Mouse (Mus musculus): ENCODE measurements around the gene Dnajb2. TPM values are rescaled to one million over a fixed set of nuclear protein-coding genes. Genes with fewer than 3 reads are reported as not detected.

The Dnajb2 gene
- polyA plus RNA-seq, 1 experiment, result 23.8 TPM

DNA sequence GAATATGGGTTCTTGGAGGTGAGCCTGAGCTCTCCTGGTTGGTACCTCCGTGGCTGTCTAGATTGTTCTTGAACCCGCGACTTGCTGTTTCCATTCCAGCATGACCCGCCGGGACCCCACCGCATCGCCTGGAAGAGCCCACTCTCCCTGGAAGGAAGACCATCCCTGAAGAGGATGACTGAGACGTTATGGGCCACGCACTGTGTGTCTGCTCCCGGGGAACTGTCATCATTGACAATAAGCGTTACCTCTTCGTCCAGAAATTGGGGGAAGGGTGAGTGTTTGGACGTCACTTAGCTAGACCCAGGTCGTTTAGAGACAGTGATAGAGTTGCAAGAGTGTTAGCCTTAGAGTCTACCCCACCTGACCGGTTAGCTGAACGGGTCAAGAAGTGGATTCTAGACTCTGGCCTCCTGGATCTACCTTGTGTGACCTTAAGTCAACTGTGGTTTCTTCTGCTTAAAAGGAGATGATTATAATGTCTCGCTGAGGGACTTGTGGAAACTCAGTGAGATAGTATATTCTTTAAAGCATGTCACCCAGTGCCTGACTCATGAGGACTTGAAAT is 25.0 kb upstream of the Dnajb2 start:
- Histone ChIP-seq H3K36me3 (ENCODE audit: control insufficient read depth, insufficient read depth, low read length, poor library complexity, severe bottlenecking) (peaks cover 32% of the 10 kb centered on the region), H3K4me3 (ENCODE audit: low read depth, low read length) (peak overlapping the region; percentile 97), H3K9ac (ENCODE audit: low read depth, poor library complexity, severe bottlenecking) (peak overlapping the region; percentile 79), H3K27ac (ENCODE audit: insufficient read depth, low read length) (no peak overlapping the region), H3K27me3 (ENCODE audit: control insufficient read depth, insufficient read depth, low read length, poor library complexity, severe bottlenecking) (no peaks in the 10 kb centered on the region), H3K9me3 (replicated peaks; ENCODE audit: control insufficient read depth, insufficient read depth, low read length, poor library complexity, severe bottlenecking) (no peaks in the 10 kb centered on the region), H3K4me1 (ENCODE audit: control insufficient read depth, insufficient read depth, low read length) (peaks cover 2% of the 10 kb centered on the region)
- no peak for TF ChIP-seq EP300 (IDR thresholded peaks at IDR 0.05; ENCODE audit: insufficient read depth, low read depth, low read length)
- no peak for TF ChIP-seq CTCF (IDR thresholded peaks at IDR 0.05; ENCODE audit: low read depth, low read length)
- no peak for TF ChIP-seq POLR2A (IDR thresholded peaks at IDR 0.05; ENCODE audit: insufficient read depth, low read length)

DNA sequence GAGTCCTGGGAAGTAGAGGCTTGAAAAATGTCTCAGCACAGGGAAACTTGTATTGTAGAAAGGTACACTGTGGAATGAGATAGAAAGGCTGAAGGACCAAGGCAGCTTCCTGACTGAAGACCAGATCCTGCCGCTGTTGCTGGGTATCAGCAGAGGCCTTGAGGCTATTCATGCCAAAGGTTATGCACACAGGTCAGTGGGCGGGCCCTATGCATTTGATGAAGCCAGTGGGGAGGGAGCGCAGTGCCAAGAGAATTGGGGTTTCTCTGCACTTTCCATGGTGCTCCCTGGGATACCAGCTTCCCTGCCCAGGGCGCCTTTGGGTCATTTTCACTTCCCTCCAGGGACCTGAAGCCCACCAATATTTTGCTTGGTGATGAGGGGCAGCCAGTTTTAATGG is 23.7 kb upstream of the Dnajb2 start:
- Histone ChIP-seq H3K9me3 (replicated peaks; ENCODE audit: control insufficient read depth, insufficient read depth, low read length, poor library complexity, severe bottlenecking) (no peaks in the 10 kb centered on the region), H3K36me3 (ENCODE audit: control insufficient read depth, insufficient read depth, low read length, poor library complexity, severe bottlenecking) (peaks cover 42% of the 10 kb centered on the region), H3K4me1 (ENCODE audit: control insufficient read depth, insufficient read depth, low read length) (peaks cover 4% of the 10 kb centered on the region), H3K9ac (ENCODE audit: low read depth, poor library complexity, severe bottlenecking) (no peak overlapping the region), H3K4me3 (ENCODE audit: low read depth, low read length) (no peak overlapping the region), H3K27ac (ENCODE audit: insufficient read depth, low read length) (no peak overlapping the region), H3K27me3 (ENCODE audit: control insufficient read depth, insufficient read depth, low read length, poor library complexity, severe bottlenecking) (no peaks in the 10 kb centered on the region)
- no peak for TF ChIP-seq POLR2A (IDR thresholded peaks at IDR 0.05; ENCODE audit: insufficient read depth, low read length)
- TF ChIP-seq EP300 (IDR thresholded peaks at IDR 0.05; ENCODE audit: insufficient read depth, low read depth, low read length), result no peak
- no peak for TF ChIP-seq CTCF (IDR thresholded peaks at IDR 0.05; ENCODE audit: low read depth, low read length)

DNA sequence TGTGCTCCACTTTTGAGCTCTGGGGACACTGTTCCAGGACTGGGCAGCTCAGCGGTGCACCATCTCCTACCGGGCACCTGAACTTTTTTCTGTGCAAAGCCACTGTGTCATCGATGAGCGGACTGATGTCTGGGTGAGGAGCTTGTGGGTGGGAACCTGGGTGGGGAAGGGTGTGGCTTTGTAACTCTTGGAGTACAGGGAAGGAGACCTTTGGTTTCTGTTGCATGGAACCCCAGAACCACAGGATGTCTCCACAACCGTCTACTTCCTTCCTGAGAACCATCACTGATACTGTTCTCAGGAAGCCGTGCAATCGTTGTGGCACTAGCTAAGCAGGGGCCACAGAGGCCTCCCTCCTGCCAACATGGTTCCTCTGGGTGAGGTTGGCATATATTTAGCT is 23.1 kb upstream of the Dnajb2 start:
- Histone ChIP-seq H3K4me1 (ENCODE audit: control insufficient read depth, insufficient read depth, low read length) (peaks cover 4% of the 10 kb centered on the region), H3K36me3 (ENCODE audit: control insufficient read depth, insufficient read depth, low read length, poor library complexity, severe bottlenecking) (peaks cover 42% of the 10 kb centered on the region), H3K27me3 (ENCODE audit: control insufficient read depth, insufficient read depth, low read length, poor library complexity, severe bottlenecking) (no peaks in the 10 kb centered on the region), H3K4me3 (ENCODE audit: low read depth, low read length) (no peak overlapping the region), H3K9me3 (replicated peaks; ENCODE audit: control insufficient read depth, insufficient read depth, low read length, poor library complexity, severe bottlenecking) (no peaks in the 10 kb centered on the region), H3K9ac (ENCODE audit: low read depth, poor library complexity, severe bottlenecking) (no peak overlapping the region), H3K27ac (ENCODE audit: insufficient read depth, low read length) (no peak overlapping the region)
- no peak for TF ChIP-seq EP300 (IDR thresholded peaks at IDR 0.05; ENCODE audit: insufficient read depth, low read depth, low read length)
- TF ChIP-seq CTCF (IDR thresholded peaks at IDR 0.05; ENCODE audit: low read depth, low read length), result no peak
- TF ChIP-seq POLR2A (IDR thresholded peaks at IDR 0.05; ENCODE audit: insufficient read depth, low read length), result no peak

DNA sequence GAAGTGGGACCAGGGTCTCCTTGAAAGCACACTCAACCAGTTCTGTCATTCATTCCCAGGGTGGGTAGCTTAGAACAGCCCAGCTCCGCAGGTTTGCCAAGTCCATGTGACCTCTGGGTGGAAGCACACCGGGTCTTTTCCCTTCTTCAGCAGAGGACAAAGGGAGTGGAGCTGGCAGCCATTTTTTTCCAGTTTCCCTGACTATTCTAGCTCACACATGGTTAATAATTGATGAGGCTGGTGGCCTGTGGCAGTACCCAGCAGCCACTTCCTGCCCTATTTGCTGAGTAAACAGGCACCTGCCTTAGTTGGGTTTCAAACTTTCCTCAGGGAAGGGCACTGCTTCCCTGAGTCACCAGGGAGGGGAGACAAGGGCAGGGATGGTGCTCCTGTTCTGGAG is 21.8 kb upstream of the Dnajb2 start:
- Histone ChIP-seq H3K27ac (ENCODE audit: insufficient read depth, low read length) (no peak overlapping the region), H3K4me1 (ENCODE audit: control insufficient read depth, insufficient read depth, low read length) (peaks cover 4% of the 10 kb centered on the region), H3K9ac (ENCODE audit: low read depth, poor library complexity, severe bottlenecking) (no peak overlapping the region), H3K4me3 (ENCODE audit: low read depth, low read length) (no peak overlapping the region), H3K27me3 (ENCODE audit: control insufficient read depth, insufficient read depth, low read length, poor library complexity, severe bottlenecking) (no peaks in the 10 kb centered on the region), H3K36me3 (ENCODE audit: control insufficient read depth, insufficient read depth, low read length, poor library complexity, severe bottlenecking) (peaks cover 42% of the 10 kb centered on the region), H3K9me3 (replicated peaks; ENCODE audit: control insufficient read depth, insufficient read depth, low read length, poor library complexity, severe bottlenecking) (no peaks in the 10 kb centered on the region)
- TF ChIP-seq EP300 (IDR thresholded peaks at IDR 0.05; ENCODE audit: insufficient read depth, low read depth, low read length) (no peak), CTCF (IDR thresholded peaks at IDR 0.05; ENCODE audit: low read depth, low read length) (no peak), POLR2A (IDR thresholded peaks at IDR 0.05; ENCODE audit: insufficient read depth, low read length) (no peak)

DNA sequence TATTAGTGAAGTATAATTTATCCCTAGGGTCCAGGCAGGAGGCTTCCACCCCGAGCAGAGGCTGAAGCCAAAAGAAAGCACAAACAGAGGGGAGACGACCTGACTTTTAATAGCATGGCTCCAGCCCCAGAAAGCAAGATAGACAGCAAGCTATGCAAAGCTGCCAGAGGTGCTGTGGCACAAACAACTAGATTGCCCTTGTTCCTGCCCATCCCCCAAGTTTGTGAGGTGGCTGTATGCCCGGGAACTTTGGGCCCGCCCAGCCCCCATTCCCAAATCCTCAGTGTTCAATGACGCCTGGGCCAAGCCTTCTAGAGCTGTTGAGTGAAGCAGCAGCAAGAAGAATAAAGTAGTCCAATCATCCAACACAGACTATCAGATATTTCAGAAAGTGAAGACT is 21.3 kb upstream of the Dnajb2 start:
- TF ChIP-seq CTCF (IDR thresholded peaks at IDR 0.05; ENCODE audit: low read depth, low read length), result no peak
- no peak for TF ChIP-seq EP300 (IDR thresholded peaks at IDR 0.05; ENCODE audit: insufficient read depth, low read depth, low read length)
- no peak for TF ChIP-seq POLR2A (IDR thresholded peaks at IDR 0.05; ENCODE audit: insufficient read depth, low read length)
- Histone ChIP-seq H3K4me3 (ENCODE audit: low read depth, low read length) (no peak overlapping the region), H3K9ac (ENCODE audit: low read depth, poor library complexity, severe bottlenecking) (no peak overlapping the region), H3K36me3 (ENCODE audit: control insufficient read depth, insufficient read depth, low read length, poor library complexity, severe bottlenecking) (peaks cover 42% of the 10 kb centered on the region), H3K27me3 (ENCODE audit: control insufficient read depth, insufficient read depth, low read length, poor library complexity, severe bottlenecking) (no peaks in the 10 kb centered on the region), H3K27ac (ENCODE audit: insufficient read depth, low read length) (no peak overlapping the region), H3K4me1 (ENCODE audit: control insufficient read depth, insufficient read depth, low read length) (peaks cover 4% of the 10 kb centered on the region), H3K9me3 (replicated peaks; ENCODE audit: control insufficient read depth, insufficient read depth, low read length, poor library complexity, severe bottlenecking) (no peaks in the 10 kb centered on the region)

DNA sequence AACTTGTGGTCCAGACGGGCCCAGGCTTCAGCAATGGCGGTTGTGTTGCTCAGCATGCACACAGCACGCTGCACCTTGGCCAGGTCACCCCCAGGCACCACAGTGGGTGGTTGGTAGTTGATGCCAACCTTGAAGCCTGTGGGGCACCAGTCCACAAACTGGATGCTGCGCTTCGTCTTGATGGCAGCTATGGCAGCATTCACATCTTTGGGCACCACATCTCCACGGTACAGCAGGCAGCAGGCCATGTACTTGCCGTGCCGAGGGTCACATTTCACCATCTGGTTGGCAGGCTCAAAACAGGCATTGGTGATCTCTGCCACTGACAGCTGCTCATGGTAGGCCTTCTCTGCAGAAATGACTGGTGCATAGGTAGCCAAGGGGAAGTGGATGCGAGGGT is 20.4 kb upstream of the Dnajb2 start:
- Histone ChIP-seq H3K36me3 (ENCODE audit: control insufficient read depth, insufficient read depth, low read length, poor library complexity, severe bottlenecking) (peaks cover 42% of the 10 kb centered on the region), H3K27ac (ENCODE audit: insufficient read depth, low read length) (no peak overlapping the region), H3K4me3 (ENCODE audit: low read depth, low read length) (no peak overlapping the region), H3K27me3 (ENCODE audit: control insufficient read depth, insufficient read depth, low read length, poor library complexity, severe bottlenecking) (no peaks in the 10 kb centered on the region), H3K9me3 (replicated peaks; ENCODE audit: control insufficient read depth, insufficient read depth, low read length, poor library complexity, severe bottlenecking) (no peaks in the 10 kb centered on the region), H3K4me1 (ENCODE audit: control insufficient read depth, insufficient read depth, low read length) (peaks cover 4% of the 10 kb centered on the region), H3K9ac (ENCODE audit: low read depth, poor library complexity, severe bottlenecking) (no peak overlapping the region)
- TF ChIP-seq CTCF (IDR thresholded peaks at IDR 0.05; ENCODE audit: low read depth, low read length) (no peak), EP300 (IDR thresholded peaks at IDR 0.05; ENCODE audit: insufficient read depth, low read depth, low read length) (no peak)
